Mouse (Mus musculus) granulocyte monocyte progenitor cell, adult 5-6 weeks (primary cell): Measurements from ENCODE around the gene Gemin6. TPM values are rescaled to one million over a fixed set of nuclear protein-coding genes. Genes with fewer than 3 reads are reported as not detected.
"Not testable (repeated sequence)": the region's sequence is repeated elsewhere in the genome, so short reads cannot be mapped to it uniquely, and the experiment has no call there.

Experiments
- ATAC-seq: replicated peaks from 2 replicates; pipeline ENCODE4 v1.8.0; 2016; ENCODE audit warnings: mild to moderate bottlenecking, moderate TSS enrichment, inconsistent platforms; ENCODE audit not compliant: poor library complexity, severe bottlenecking
- total RNA-seq, 2 experiments: library from RNA; stranded (forward) in 1 of 2; stranded (reverse) in 1 of 2; fragments of 200-712, 200-1000 nt in 1 of 2; fragments of >200 nt in 1 of 2; fragmentation: Nextera tagmentation in 1 of 2; gene quantifications; 2 replicates each; pipeline ENCODE4 v1.2.3; 2014 to 2017

The Gemin6 gene
- total RNA-seq (2014; fragmentation: Nextera tagmentation) (31.3 and 38.3 TPM in 2 replicates), total RNA-seq (2017) (37.7 and 41.0 TPM in 2 replicates)

- peak; percentile 97 for ATAC-seq
Measured at GRCm38 (mm10) chr17:80224326-80225116, at the start of gene Gemin6. Gemin6 (plus strand) TSS chr17:80224441.

- ATAC-seq, result peak; percentile 31
Measured at GRCm38 (mm10) chr17:80174699-80175385, 49.4 kb upstream of the Gemin6 start.

- no peak for ATAC-seq
Measured at GRCm38 (mm10) chr17:80175386-80175739, 48.9 kb upstream of the Gemin6 start.

GRCm38 (mm10) chr17:80175966-80176365 is 48.3 kb upstream of the Gemin6 start:
- ATAC-seq, result no peak

- not testable (repeated sequence) for ATAC-seq
Measured at GRCm38 (mm10) chr17:80178846-80179245, 45.4 kb upstream of the Gemin6 start.

GRCm38 (mm10) chr17:80179959-80180358 is 44.3 kb upstream of the Gemin6 start:
- ATAC-seq, result peak; percentile 93

- ATAC-seq, result no peak
Measured at GRCm38 (mm10) chr17:80180468-80180867, 43.8 kb upstream of the Gemin6 start.

- peak; percentile 77 for ATAC-seq
Measured at GRCm38 (mm10) chr17:80183615-80184014, 40.6 kb upstream of the Gemin6 start.

GRCm38 (mm10) chr17:80193075-80193474 is 31.2 kb upstream of the Gemin6 start:
- ATAC-seq, result peak; percentile 53; the same call in 1 of the 2 replicates

GRCm38 (mm10) chr17:80199160-80199778 is 25.0 kb upstream of the Gemin6 start:
- ATAC-seq, result peak; percentile 22; the same call in 1 of the 2 replicates

GRCm38 (mm10) chr17:80205657-80206056 is 18.6 kb upstream of the Gemin6 start:
- ATAC-seq, result no peak

- peak; percentile 24 for ATAC-seq
Measured at GRCm38 (mm10) chr17:80206301-80206670, 18.0 kb upstream of the Gemin6 start.

- peak; percentile 81 for ATAC-seq
Measured at GRCm38 (mm10) chr17:80206671-80207581, 17.3 kb upstream of the Gemin6 start, which contains the start of the genes Srsf7 and Ttc39d. Srsf7 (minus strand) TSS chr17:80207307. Ttc39d (plus strand) TSS chr17:80207460.

- ATAC-seq, result not testable (repeated sequence)
Measured at GRCm38 (mm10) chr17:80213998-80214397, 10.2 kb upstream of the Gemin6 start.

GRCm38 (mm10) chr17:80220131-80220530 is 4.1 kb upstream of the Gemin6 start:
- ATAC-seq, result no peak

- ATAC-seq, result no peak
Measured at GRCm38 (mm10) chr17:80221202-80221601, 3.0 kb upstream of the Gemin6 start.

GRCm38 (mm10) chr17:80221890-80222628 is 2.2 kb upstream of the Gemin6 start:
- peak; percentile 39; the same call in 1 of the 2 replicates for ATAC-seq

GRCm38 (mm10) chr17:80223829-80224228 is 412 bp upstream of the Gemin6 start:
- ATAC-seq, result peak; percentile 18; the same call in 1 of the 2 replicates

GRCm38 (mm10) chr17:80225142-80225541 is 901 bp downstream of the Gemin6 start:
- not testable (repeated sequence) for ATAC-seq
